Mouse (Mus musculus) frontal cortex, postnatal 14 days (tissue): ENCODE data around the gene Lcorl.

Source experiments
- DNase-seq, 2 experiments: peaks; one replicate each; pipeline ENCODE4 v3.0.0; 2022; ENCODE audit warnings: low spot score in 2 of 2

The Lcorl gene

DNA sequence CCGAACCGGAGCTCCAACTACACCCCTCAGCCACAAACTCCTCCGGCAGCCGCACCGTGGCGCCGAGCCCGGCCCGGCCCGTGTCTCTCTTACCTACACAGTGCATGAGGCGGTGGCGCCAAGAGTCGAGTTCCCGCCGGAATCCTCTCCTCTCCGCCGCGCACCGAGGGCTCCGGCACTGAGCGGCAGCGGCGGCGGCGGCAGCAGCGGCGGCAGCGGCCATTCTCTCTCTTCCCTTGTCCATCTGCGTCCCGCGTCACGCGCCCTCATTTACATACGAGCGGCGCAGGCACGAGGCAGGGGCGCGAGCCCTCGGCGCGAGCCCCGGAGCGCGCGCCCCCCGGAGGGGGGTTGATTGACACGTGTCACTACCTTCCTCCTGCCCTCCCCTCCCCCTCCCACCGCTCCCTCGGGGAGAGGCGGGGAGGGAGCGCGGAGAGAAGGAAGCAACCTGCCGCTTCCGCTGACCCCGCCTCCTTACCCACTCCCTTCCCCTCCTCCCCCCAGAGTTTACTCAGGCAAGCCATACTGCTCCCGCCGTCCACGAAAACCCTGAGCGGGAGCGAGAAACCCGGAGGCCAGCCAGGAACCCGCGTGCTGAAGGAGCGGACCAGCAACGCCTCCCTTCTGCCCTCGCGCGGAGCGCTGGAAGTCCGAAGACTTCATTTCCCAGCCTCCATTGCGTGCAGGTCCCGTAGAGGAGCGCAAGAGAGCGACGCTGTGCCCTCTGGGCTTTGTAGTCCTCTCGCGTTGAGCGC, at the start of gene Lcorl:
TSS of gene Lcorl (minus strand) at position 362 of the 758 bp plus-strand sequence.
- peak; percentile 91 to 92 for DNase-seq

DNA sequence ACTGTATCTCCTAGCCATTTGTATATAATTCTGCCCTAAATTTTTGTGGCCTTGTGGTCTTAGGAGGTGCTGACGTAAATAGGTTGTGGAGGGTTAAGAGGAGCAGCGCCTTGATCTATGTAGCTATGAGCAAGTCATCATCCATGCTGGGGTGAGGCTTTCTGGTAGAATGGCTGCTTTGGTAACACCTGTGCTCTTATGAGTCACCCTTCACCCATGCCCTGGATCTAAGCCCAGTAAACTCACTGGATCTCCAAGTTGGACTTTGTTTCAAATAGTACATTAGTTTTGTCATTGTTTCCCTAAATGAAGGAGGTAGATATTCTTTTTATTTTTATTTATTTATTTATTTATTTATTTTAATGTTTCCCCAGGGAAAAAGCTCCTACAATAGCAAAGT, 47.3 kb upstream of the Lcorl start:
- no peak for DNase-seq

DNA sequence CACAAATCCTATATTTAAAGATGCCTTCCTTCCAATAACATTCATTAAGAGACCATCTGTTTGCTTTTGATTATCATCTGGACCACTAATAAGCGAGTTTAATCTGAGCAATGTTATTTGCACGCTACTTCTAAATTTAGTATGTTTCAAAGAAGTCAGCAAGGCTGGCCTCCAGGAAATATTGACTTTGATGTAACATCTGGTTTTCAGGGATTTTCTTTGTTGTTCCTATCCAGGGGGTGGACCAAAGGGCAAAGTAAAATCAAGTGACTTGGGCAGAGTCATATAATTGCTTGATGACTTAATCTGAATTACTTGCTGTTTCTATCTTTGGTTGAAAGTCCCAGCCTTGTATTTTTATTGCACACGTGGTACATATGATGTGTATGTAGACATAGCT, 45.8 kb upstream of the Lcorl start:
- DNase-seq = no peak

GRCm38 (mm10) chr5:45895362-45895761, 37.9 kb upstream of the Lcorl start:
- no peak for DNase-seq

DNA sequence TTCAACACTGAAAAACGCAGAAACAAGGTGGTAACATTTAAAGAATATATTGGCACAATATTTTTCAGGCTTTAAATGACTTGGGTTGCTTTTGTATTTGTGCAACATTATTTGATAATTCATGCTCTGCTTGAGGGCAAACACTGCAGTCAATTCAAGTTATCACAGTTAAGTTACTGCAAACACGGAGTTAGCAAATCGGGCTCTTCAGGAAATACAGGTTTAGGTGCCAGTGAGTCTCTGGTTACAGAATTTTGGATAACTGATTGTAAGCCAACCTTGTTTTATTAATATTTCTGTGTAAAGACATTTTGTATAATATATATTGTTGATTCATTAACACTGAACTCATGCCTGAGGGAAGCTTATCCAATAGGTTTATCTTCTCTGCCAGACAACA, 36.3 kb upstream of the Lcorl start:
- DNase-seq = no peak

DNA sequence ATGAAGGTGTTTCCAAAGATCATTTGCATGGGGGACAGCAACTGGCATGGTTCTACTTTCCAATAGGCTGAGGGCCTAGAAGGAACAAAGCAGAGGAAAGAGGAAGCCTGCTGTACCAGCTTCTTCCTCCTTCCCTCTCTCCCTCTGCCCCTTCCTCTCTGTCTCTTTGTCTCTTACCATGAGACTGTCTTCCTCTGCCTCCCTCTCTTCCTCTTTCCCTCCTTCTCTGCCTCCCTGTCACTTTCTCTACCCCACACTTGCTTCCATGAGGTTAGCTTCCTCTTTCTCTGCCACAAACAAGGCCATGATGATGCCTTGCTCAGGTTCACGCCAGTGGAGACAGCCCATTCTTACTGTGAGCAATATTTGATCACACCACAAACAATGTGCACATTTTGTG, 18.9 kb upstream of the Lcorl start:
- no peak for DNase-seq

GRCm38 (mm10) chr5:45875472-45875871, 18.1 kb upstream of the Lcorl start:
- no peak for DNase-seq

DNA sequence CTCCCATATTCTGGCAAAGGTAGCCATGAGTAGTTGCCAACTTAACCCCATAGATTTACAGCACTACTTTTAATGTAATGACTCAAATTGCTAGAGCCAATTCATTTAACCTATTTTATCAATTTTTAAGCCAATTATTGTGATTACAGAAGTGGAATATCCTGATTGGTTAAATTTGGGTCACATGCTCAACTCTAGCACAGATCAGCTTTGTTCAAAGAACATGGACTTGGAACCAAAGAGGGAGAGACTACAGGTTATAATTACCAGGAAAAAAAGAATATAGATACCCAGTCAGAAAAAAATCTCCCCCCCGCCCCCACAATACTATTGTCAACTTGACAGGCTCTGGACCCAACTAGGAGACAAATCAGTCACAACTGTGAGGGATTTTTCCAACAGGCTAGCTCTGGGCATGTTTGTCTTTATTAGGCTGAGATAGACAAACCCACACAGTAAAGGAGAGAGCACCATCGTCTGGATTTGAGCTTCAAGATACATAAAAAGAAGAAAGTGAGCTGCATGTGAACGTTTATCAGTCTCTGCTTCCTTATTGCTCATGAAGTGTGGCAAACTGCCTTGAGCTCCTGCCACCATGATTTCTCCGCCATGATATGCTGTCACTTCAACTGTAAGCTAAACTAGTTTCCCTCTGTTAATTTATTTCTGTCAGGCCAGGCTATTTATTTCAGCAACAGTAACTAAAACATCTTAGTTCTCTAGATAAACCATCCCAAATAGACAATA, 17.0 kb upstream of the Lcorl start:
- no peak for DNase-seq

DNA sequence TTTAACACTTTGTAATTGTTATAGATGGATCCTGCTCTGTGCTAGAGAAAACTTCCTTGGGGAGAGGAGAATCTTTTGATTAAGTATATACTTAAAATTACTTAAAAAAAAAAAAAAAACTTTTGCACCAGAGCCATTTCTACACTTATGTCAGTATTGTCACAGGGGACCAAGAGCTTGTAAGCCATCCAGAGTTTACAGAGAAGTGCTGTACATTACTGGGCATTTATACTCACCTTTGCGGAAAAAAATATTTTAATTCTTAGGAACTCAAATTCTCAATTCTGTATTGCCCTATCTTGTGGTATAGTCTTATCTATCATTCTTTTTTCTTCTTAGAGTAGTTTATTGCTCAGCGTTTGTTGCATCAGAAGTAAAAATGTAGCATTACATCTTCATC, 953 bp upstream of the Lcorl start:
- no peak for DNase-seq

- DNase-seq = peak in 1 of 2 experiments; percentile 7
Measured at GRCm38 (mm10) chr5:45856876-45857253, 550 bp downstream of the Lcorl start.

DNA sequence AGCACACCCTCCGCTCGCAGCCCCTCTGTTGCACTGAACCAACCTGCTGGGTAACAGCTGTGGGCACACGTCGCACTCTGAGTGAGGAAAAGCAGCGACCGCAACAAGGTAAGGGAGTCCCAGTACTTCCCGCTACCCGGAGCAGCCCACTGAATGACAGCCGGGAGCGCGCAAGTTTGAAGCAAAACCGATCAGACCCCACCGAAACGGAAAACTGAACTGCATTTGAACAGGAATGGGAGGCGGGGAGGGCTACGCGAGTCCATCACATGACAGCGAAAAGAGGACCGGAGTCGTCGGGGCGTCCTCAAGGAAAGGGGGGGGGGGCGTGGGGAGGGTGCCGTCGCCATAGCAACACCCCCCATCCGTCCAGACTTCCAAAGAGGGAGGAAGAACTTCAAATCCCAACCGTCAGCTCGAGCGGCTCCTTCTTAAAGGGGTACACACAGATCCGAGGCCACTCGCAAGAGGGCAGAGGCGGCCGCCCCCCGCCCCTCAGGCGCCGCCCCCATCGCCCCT, 1.1 kb downstream of the Lcorl start:
- peak; percentile 48 to 53 for DNase-seq

DNA sequence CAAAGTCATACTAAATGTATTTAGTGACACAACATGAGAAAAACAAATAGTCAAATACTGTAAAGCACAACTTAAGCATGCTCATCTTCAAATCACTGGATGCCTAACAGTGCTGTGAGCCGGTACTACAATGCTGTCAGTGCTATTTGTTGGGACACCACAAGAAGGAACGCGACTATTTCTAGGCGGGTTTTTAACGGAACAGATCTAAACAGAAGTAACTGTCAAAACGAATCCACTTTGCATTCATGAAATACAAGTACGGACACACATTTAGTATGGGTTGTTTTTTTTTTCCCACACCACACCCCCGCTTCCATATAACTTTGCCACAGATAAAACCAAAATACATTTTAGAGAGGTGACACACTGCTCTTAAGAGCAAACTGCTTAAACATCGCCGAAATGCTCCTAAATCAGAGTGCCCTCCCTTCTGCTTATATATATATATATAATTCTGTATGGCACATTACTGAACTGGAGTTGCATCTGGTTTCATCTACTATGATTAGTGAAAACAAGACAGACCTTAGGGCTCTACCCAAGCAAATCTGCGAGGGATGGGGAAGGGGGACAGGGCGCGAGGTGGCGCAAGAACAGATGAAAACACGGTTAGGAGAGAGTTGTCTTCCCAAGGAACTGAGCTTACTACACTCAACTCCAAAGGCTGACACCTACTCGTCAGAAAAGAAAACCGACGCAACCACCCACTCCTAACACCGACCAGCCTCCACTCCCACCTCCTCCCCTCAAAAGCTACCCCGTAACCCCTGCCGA, 1.7 kb downstream of the Lcorl start:
- DNase-seq = peak in 1 of 2 experiments; percentile 25

DNA sequence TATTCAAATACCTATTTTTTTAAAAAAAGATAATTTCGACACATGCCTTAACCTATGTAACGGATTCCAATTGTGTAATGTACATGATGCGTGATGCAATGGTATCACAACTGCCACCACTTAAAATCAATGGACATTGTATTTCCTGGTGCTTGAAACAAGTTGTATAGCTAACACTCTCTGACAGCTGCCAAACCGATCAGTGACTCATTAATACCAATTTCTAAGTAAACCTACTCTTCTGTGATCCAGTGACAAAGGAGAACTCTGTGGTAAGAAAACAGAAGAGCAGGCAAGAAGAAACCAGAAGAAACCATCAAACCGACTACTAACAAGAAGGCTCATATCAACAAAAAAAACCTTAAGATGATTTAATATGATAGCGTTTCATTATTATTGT, 12.7 kb downstream of the Lcorl start:
- DNase-seq = no peak

GRCm38 (mm10) chr5:45835131-45835530, 22.3 kb downstream of the Lcorl start:
- DNase-seq = no peak

- no peak for DNase-seq
Measured at GRCm38 (mm10) chr5:45811527-45811926, 45.9 kb downstream of the Lcorl start.

GRCm38 (mm10) chr5:45791864-45792263, 65.6 kb downstream of the Lcorl start:
- no peak for DNase-seq

GRCm38 (mm10) chr5:45790221-45790620, 67.2 kb downstream of the Lcorl start:
- no peak for DNase-seq

DNA sequence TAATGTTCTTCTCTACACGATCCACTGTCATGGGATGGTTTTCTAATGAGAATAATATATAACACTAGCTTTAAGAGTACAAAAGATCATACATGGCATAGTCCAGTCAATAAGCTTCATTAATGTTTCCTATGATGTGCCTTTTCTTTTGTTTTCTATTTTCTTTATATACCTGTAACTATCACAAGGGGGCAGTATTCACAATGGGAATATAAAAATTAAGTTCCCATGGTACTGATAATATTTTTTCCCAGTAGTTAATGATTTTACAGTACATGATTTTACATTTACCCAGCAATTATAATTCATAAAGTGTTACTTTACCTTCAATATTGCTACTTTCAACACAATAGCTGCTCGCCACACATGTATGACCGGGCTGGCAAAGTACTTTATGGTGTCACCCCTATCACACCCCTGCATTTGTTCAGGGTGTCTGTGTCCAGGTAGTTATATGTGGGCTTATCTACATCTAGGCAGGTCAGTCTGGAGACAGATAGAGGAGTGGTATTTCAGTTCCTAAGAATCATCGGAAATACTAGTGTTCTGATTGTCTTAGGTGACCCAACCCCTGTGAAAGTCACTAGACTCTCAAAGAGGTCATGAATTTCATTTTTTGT, 99.8 kb downstream of the Lcorl start:
- no peak for DNase-seq

DNA sequence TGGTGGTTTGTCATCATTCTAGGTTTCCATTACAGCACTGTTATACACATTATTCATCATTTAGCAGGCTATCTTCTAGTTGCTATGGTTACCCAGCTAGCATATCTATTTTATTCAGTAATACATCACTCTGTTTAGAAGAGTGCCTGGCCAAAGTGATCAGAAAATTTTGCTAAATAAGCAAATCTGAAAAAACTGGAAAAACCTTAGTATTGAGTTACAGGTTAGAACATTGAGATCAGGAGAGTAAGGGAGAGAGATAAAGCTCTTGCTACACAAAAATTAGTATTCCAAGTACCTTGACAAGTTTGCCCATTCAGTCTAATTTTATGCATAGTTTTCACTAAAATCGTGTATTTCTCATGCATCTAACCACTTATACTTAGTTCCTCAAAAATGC, 119.5 kb downstream of the Lcorl start:
- DNase-seq = no peak

DNA sequence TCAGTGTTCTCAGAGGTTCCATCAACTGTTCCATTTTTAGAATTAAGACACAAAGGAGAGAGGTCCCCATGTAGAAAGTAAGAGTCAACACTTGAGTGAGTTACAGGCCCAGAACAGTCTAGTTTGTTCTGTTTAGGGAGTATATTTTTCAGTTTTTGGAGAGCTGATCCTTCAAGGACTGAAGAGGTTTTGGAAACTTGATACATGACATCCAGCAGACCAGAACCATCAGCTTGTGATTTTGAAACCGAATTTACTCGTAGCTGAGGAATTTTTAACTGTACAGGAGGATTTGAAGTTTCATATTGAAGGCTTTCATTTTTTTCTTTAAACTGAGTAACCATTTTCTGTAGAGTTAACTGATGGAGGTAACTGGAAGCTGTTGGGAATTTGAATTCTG, 123.7 kb downstream of the Lcorl start:
- no peak for DNase-seq

DNA sequence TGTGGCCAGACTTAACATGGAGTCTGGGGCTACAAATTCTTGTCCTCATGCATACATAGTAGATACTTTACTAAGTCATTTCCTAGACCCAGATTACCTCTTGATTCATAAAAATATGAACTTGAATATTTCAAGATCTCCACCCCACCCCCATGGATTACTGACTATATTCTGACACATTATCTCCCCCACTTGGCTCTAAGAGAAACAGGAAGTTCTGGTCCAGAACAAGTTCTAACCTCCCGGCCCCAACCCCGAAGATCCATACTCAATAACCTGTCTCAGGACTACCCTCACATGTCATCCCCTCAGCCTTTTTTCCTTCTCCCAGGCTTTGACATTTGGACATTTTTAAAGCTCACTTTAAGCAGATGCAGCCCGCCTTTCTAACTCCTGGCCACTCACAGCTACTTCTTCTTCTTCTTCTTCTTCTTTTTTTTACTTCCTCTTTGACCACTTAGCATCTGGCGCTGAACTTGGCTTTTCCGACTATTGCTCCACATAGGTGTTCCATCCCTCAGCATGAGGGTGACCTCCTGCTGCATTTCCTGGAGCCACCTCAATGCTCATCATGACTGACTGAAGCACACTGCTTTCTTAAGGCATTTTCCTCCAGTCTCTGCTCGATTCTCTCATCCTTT, 138.4 kb downstream of the Lcorl start:
- DNase-seq = no peak
